Mouse (Mus musculus): Measurements from ENCODE around the gene Gm17482. TPM values are rescaled to one million over a fixed set of nuclear protein-coding genes. Genes with fewer than 3 reads are reported as not detected.

Gene Gm17482
- not detected for polyA plus RNA-seq (2015; fragmentation: Illumina TruSeq; extraction: RNeasy Lipid Tissue Mini Kit (QIAGEN cat#74804); ENCODE audit: insufficient read depth, low replicate concordance)

DNA sequence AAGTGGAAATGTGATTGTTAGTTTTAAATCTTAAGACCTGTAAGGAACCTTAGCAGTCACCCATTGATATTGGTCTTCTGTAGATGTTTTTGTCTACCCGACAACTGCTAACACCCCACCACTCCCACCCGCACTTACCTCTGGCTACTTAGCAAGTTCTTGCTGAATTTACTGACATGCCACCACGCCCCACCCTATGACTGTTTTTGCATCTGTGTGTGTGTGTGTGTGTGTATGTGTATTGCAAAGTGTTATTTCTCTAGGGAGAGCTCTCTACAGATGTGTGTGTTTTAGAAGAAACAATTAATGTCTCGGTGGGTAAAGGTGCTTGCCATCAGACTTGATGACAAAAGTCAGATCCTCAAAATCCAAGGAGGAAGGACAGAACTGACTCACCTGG, at the start of gene Gm17482:
TSS of gene Gm17482 (plus strand) at position 301 of the 400 bp plus-strand sequence.

GRCm38 (mm10) chr6:115252099-115252873, 25.1 kb downstream of the Gm17482 start, which contains the start of gene Timp4:
Gene Timp4, minus strand, starts transcription at chr6:115252205.

Other genes with a start within 250 kb of the Gm17482 start
- 19.6 TPM for gene Tamm41, start 189.5 kb upstream of the Gm17482 start, polyA plus RNA-seq (2015; fragmentation: Illumina TruSeq; extraction: RNeasy Lipid Tissue Mini Kit (QIAGEN cat#74804); ENCODE audit: insufficient read depth, low replicate concordance)
- 0.43 TPM for gene Syn2, start 92.4 kb upstream of the Gm17482 start, polyA plus RNA-seq (2015; fragmentation: Illumina TruSeq; extraction: RNeasy Lipid Tissue Mini Kit (QIAGEN cat#74804); ENCODE audit: insufficient read depth, low replicate concordance)
- 0.18 TPM for gene Timp4, start 24.9 kb downstream of the Gm17482 start, polyA plus RNA-seq (2015; fragmentation: Illumina TruSeq; extraction: RNeasy Lipid Tissue Mini Kit (QIAGEN cat#74804); ENCODE audit: insufficient read depth, low replicate concordance)
- 12.5 TPM for gene Pparg, start 133.6 kb downstream of the Gm17482 start, polyA plus RNA-seq (2015; fragmentation: Illumina TruSeq; extraction: RNeasy Lipid Tissue Mini Kit (QIAGEN cat#74804); ENCODE audit: insufficient read depth, low replicate concordance)